Mouse (Mus musculus): ENCODE measurements around the gene Itgav.
A peak's percentile ranks its signal among the peaks of the same experiment; 100 is the strongest.

Gene Itgav

DNA sequence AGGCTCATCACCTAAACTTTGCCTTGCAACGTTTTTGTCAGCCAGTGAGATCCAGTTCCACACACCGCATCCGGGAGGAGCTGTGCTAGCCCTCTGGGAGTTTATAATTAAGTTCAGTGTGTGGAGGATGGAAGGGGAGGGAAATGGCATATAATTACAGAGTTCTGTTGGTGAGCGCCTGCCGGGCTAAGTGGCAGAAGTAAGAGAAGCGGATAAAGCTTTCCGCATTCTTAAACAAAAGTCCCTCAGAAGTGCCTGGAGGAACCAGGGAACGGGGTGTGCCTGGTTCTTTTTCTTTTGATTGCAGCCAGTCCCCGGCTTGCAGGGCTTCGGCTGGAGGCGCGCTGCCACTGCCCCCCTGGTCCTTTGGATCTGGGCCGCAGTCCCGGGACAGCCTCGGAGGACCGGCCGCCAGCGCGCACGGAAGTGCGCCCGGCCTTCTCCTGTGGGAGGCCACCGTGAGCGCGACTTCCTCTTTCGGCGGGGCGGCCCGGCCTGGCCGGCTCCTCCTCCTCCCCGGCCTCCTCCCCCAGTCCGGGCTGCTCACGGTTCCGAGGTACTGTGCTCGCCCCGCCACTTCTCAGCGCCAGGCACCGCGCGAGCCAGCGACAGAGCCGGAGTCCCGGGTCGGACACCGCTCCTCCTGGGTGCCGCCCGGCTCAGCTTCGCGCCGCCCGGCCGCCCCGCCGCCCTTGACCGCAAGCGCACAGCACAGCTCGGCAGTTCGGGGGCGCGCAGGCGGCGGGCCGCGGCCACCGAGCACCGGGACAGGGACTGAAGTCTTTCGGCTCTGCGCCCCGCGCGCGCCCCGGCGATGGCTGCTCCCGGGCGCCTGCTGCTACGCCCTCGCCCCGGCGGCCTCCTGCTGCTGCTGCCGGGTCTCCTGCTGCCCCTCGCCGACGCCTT, at the start of gene Itgav:
Gene Itgav, plus strand, starts transcription at position 477 of the 906 bp plus-strand sequence.
- DNase-seq (ENCODE audit: low spot score in 2 of 2): peak; percentile 83 to 86

DNA sequence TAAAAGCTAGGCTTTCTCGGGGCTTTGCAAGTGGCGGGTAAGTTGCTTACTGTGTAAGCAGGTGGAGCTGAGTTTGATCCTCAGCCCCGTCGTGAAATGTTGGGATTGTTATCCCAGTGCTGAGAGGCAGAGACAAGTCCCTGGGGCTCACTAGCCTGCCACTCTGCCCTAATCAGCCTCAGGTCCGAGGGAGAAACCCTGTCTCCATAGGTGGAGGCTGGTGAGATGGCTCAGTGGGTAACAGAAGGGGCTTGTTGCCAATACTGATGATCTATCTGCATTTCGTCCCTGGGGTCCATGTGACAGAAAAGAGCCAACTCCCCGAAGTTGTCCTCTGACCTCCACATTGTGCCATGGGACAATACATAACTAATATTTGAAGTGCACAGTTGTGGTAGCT, 49.8 kb upstream of the Itgav start:
- no peak for DNase-seq (ENCODE audit: low spot score in 2 of 2)

DNA sequence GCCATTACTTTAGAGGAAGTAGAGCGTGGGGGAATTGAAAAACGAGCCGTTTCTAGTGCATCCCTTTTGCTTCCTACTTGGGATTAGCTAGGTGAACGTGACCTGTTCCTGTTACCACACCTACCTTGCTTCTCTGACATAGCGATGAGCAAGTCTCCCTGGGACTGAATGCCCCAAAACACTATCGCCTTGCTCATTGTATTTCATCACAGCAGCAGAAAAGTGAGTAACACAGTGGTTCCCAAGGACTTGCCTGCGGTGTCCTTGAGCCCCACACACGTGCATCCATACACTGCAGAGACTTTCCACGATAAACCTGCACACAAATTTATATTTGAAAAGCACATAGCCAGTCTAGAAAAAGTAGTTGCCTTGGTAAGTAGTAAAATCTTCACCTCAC, 49.3 kb upstream of the Itgav start:
- DNase-seq (ENCODE audit: low spot score in 2 of 2): no peak

DNA sequence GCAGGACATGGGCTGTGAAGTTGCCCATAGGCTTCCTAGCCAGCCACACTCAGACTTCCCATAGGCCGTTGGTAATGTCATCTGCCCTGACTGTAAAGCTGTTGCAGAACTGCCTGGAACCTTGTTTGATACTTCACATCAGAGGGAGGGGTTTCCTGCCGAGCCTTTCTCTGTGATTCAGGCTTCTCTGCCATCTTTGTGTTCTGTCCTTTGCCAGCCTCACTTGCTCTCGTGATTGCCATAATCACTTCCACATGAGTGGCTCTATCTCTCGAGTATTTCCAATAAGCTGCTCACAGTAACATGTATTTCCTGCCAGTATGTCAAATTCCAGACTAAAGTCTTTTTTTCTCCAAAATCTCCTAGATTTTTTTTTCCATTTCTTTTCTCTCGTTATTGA, 48.5 kb upstream of the Itgav start:
- DNase-seq (ENCODE audit: low spot score in 2 of 2): no peak

DNA sequence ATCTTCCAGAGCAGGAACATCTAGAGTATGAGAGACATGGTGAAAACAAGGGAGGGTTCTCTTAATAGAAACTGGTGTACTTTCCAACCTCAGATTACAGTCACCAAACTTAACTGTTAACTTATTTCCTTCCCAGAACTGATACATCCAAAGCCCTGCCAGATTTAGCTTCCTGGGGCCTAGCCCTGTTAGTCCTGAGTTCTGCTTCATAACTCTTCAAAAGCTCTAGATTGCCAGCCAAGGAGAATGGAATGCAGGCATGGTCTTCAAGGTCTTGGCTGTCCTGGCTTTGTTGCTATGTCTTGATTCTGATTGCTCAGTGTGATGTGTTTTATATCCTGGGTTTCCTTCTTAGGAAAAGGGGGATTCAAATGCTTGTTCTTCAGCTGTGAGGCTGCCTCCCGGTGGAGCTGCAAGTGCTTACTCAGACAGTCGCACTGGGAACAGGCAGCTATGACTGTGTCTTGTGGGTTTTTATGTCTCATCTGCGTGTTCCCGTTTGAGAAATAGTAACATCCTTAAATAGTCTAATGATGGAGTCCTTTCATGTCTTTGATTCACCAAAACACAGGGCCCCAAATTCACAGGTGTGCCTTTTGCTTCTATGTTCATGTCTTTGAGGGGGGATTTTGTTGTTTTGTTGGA, 47.8 kb upstream of the Itgav start:
- no peak for DNase-seq (ENCODE audit: low spot score in 2 of 2)

DNA sequence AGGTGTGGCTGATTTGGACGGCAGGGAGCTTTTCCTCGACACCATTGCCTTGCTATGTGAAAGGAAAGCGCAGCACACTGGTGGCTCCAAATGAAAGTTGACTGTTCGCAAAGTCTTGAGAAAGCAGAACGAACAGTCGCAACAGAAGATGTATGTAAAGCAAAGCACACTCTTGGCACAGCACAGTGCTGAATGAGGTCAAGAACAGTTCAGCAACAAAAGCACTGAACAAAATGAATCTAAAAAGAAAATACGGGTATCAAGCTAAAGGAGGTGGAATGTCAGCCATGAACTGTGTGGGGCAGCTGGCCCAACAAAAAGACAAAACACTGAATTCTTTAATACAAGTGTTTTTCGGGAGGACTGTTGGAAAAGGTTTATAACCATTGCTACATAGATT, 42.9 kb upstream of the Itgav start:
- DNase-seq (ENCODE audit: low spot score in 2 of 2): no peak

DNA sequence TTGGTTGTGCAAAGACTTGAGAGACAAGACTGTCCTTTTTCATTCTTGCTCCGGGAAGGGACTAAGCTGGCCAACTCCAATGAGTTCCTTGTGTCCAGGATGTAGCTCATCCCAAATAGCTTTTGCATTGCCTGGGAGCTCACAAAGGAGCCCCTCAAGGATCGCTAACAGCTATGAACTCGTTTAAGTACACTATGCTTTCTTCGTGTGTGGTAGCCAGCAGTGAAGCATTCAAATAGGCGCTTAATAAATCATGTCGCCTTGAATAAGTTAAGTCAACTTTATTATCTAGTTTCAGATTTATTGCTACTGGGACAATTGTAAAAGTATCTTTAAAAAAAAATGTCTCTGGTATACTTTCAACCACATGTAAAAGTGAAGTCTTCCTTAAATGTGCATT, 42.4 kb upstream of the Itgav start:
- DNase-seq (ENCODE audit: low spot score in 2 of 2): no peak

DNA sequence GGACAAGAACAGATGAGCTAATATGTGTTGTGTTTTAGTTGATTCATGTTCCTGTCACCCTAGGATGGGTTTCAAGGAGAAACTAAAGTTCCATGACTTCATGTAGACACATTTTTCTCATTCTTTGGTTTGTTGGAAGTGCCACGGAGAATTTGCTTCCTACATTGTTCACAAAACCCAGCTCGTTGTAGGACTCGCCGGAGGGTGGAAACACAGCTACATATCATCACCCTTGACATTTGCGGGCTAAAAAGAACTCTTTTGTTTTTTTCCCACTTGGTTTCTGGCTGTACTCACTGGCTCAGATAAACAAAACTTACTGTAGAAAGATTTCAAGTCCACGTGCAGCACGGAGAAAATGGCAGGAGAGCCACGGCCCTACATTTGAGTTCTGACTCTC, 41.9 kb upstream of the Itgav start:
- DNase-seq (ENCODE audit: low spot score in 2 of 2): no peak

DNA sequence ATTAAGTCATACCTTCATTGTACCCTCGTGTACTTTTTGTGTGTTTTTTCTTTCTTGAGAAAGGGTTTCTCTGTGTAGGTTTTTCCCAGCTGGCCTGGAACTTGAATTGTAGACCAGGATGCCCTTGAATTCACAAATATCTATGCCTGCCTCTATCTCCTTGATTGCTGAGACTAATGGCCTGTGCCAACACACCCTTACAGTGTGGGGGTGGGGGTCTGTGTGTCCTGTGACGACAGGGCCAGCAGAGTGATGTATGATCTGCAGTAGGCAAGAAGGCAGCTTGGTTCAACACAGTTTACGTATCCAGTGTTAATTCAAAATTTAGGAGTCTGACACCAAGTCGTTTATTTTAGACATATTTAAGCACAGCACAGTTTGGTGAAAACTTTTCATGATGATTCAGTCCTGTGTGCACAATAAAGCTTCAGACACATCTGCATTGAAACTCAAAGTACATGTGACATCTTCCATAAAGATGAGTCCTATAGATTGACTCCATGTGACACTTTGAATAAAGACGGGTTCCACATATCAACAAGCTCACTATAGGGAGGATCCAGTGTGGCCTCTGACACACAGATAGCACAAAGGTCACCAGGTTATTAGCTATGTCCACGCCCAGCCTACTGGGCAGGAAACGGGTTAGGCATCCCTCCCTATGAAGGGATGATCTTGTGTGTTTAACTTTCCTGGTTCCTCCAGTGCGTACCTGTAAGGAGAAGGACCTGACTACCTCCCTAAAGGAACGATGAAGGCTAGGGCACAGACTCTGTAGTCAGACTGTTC, 40.3 kb upstream of the Itgav start:
- no peak for DNase-seq (ENCODE audit: low spot score in 2 of 2)

DNA sequence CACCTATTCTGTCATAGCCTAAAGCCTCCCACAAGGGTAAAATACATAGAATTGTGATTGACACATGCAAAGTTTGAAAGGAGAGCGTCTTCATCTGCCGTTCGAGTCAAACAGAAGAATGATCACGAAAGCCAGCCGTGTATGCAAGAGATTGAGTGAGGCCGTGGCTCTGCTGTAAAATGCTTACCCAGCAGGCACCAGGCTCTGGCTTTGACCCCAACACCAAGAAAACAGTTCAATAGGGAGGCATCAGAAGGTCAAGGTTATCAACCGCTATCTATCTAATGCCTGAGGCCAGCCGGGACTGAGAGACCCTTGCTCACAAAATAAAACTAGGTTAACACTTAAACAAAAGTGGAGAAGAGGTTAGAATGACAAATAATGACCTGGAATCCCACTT, 39.5 kb upstream of the Itgav start:
- no peak for DNase-seq (ENCODE audit: low spot score in 2 of 2)

DNA sequence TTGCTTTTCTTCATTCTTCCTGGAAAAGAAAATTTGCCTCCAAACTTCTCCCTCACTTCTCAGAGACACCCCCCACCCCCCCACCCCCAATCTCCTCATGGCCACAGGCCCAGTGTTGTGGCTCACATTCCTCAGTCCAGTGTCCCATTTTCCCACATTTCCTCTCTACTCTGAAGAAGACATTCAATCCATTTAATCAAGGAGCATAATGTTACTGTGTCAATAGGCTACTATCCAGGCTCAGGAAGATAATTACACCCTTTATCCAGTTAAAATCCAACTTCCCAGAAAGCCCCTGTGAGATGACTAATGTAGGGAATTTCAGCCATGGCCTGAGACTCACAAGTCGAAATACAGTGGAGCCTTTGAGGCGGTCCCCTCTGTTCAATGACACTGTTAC, 33.8 kb upstream of the Itgav start:
- DNase-seq (ENCODE audit: low spot score in 2 of 2): no peak

DNA sequence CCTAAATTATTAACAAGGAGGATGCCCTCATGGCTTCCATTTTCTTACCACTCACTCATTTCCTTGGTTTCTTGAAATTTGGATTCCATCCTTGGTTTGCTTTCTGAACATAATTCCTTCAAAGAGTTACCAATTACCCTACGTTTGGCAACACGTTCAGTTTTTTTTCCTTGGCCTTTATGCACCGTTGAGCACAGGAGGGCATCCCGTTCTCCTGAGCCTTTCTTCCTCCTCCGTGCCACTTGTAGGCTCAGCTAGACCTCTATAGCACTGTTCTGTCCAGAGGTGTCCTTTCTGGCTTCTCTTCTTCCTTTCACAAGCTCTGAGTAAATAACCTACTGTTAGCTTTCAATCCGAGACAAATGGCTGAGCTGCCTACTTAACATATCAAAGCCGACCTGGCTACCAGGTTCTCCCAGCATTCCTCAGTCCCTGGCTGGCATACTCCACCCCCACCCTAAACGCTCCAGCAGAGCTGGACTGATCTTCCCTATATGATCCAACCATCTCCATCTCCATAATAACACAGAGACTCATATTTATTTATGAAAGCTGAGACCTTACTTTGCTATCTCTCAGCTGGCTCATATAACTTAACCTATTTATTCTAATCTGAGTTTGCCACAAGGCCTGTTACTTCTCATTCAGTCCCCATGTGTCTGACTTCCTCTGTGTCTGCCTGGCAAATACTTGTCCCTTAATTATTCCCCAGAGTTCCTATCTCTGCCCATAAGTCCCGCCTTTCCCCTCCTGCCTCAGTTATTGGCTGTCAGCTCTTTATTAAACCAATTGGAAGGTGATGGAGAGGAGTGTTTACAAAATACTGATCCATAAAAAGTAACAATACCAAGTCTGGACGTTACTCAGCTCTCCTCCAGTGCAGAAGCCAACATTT, 31.3 kb upstream of the Itgav start:
- DNase-seq (ENCODE audit: low spot score in 2 of 2): no peak

DNA sequence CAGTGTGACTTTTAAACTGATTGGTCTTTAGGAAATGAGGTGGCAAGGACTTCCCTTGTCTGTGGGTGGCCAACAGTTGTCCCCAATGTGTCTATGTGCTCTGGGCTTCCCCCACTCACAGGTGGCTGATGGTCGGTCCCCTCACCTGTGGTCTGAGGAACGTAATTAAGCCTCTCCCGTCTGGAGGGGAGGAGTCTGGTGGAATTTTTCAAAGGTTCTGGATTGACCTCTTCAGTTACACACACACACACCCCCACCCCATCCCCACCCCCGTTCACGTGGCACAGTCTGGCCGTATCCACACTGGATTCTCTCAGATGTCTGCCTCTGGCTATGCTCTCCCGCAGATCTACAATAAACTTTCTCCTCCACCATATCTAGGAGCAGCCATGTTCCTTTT, 30.1 kb upstream of the Itgav start:
- no peak for DNase-seq (ENCODE audit: low spot score in 2 of 2)

DNA sequence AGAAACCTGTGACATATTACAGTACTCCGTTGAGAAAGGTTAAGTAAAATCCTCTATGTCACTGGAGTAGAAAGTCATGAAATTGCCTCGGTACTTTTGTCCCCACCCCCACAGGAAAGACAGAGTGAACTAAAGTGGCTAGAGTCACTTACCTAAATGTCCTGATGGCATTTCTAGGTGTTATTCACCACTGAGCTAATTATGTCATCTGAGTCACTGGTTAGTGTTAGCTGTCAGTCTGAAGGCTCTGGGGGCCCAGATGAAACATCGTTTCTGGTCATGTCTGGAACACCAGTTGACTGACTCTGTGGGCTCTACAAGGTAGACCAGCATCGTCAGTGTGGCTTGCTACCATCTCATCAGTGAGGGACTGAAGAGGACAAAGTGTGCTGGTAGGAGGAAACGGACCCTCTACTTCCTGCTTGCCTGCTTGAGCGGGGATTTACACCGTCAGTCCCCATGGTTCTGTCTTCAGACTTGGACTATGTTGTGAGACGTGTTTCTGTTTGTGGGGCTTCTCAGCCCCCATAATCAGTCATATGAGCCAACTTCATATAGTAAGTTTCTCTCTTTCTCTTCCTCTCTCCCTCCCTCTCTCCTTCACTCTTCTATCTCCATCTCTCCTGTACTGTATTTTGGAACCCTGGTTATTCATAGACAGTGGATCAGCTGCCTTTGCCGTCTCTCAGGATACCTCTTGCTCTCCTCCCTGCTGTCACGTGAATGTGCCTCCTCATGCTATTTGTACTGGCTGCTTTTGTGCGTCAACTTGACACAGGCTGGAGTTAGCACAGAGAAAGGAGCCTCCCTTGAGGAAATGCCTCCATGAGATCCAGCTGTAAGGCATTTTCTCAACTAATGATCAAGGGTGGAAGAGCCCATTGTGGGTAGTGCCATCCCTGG, 28.6 kb upstream of the Itgav start:
- DNase-seq (ENCODE audit: low spot score in 2 of 2): no peak

DNA sequence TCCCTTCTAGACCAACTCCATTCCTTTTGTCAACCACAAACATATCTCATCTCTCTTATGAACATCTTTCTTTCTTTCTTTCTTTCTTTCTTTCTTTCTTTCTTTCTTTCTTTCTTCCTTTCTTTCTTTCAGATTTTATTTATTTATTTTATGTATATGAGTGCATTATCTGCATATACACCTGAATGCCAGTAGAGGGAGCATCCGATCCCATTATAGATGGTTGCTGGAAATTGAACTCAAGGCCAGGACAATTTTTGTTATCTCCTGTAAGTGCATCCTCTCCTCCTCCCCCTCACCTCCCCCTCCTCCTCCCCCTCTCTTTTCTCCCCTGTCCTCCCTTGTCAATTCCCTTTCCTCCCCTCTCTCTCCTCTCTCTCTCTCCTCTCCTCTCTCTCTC, 25.7 kb upstream of the Itgav start:
- no peak for DNase-seq (ENCODE audit: low spot score in 2 of 2)

DNA sequence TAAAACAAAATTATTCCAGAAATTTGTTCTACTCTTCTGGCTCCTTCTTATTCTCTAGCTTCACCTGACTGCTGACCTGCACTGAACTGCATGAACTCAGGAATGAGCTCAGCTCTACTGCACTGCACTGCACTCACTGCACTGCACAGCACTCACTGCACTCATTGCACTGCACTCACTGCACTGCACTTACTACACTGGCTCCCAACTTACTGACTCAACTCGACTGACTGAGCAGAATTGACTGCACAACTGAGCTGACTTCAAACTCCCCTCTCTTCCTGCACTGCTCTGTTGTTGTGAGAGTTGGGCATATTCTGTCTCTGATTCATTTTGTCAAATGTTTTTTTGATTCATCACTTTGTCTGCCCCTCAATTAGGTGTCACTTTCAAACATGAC, 24.9 kb upstream of the Itgav start:
- DNase-seq (ENCODE audit: low spot score in 2 of 2): no peak

DNA sequence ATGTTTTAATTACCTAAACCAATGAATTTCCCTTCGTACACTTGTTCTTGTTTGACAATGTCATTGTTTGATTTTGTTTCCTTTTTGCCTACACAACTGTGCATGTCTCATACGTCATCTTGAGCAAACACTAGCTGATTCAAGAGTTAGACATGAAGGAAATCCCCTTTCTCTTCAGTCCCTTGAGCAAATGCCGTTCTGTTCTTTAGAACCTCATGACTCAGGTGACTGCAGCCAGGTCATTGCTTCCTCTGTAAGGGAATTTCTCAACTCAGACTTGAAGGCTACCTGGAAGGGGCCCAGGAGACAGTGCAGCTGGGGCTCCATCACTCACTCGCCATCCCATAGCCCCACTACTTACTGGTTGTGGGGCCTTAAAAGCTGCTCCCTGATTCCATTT, 23.5 kb upstream of the Itgav start:
- DNase-seq (ENCODE audit: low spot score in 2 of 2): no peak

DNA sequence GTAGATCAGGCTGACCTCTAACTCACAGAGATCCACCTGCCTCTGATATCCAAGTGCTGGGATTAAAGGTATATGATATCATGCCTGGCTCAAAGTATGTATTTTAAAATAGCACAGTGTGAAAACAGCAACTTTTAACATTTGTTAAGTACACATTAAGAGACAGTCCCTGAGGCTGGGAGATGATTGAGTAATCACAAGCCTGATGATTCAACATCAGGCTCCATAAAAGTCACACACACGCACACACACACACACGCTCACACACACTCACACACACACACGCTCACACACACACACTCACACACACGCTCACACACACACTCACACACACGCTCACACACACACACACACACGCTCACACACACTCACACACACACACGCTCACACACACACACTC, 21.8 kb upstream of the Itgav start:
- no peak for DNase-seq (ENCODE audit: low spot score in 2 of 2)

DNA sequence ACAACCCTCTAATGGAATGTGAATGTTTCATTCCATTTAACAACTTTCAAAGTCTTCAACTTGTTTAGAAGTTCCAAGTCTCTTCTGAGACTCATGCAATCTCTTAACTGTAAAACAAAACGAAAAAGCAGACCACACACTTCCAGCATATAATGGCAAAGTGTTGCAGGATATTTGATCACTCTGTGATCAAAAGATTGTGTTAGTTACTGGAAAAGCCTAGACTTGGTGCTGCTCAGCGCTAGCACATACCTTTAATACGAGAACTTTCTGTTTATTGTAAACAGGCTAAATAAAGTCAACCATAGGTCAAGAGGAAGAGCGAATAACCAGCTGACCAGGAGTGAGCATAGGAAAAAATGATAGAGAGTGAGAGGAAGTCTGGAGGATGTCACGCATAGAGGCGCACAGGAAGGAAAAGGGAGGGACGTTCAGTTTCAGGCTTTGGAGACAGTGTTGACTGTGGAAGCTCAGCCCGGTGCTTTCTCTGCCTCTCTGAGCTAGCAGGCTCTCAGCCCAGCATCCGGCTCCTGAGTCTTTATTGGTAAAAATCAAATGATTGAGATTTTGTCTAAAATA, 18.5 kb upstream of the Itgav start:
- DNase-seq (ENCODE audit: low spot score in 2 of 2): no peak

DNA sequence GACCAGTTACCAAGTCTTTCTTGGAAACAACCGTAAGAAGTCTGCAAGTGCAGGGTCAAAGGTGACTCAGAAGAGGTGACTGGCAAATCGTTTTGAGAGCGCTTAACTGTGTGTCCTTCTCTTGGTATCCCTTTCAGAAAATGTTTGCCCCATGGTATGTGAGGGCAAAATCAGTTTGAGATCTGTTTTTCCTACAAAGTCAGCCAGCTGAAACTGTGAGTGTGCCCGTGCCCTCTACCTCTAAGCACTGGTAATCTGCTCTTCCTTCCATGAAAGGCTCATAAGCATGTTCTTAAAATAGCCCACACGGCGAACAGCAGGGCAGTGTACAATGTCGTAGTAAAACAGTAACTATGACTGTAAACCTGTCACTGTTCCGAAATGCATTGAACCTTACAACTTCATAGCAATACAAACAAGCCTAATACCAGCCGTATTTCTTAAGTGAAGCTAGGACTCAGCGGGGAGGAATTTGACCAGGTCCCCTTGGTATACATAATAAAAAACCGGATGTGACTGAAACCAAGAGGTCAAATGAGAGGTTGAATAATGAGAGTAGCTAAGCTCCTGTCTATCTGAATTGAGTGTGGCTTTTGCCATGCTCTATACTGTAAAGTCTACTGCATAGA, 14.2 kb upstream of the Itgav start:
- DNase-seq (ENCODE audit: low spot score in 2 of 2): no peak

Data from right cerebral cortex, postnatal 36 days (tissue).